Mouse (Mus musculus) WW6 (cell line): ENCODE measurements around the gene Prss16.

Experiments used
- DNase-seq: peaks from one replicate; pipeline ENCODE4 v3.0.0-alpha.2; 2013; ENCODE audit warnings: low read depth, low spot score

The Prss16 gene

GRCm38 (mm10) chr13:22007121-22007510 is 2.4 kb downstream of the Prss16 start:
- no peak for DNase-seq

GRCm38 (mm10) chr13:22006334-22007120 is 3.0 kb downstream of the Prss16 start:
- no peak for DNase-seq

- no peak for DNase-seq
Observed at GRCm38 (mm10) chr13:22005605-22006333, 3.8 kb downstream of the Prss16 start.

- no peak for DNase-seq
Observed at GRCm38 (mm10) chr13:22001823-22002222, 7.7 kb downstream of the Prss16 start.

- no peak for DNase-seq
Observed at GRCm38 (mm10) chr13:22001346-22001745, 8.2 kb downstream of the Prss16 start.

GRCm38 (mm10) chr13:21999147-21999546 is 10.4 kb downstream of the Prss16 start:
- DNase-seq: no peak

- DNase-seq: no peak
Observed at GRCm38 (mm10) chr13:21998412-21998811, 11.1 kb downstream of the Prss16 start.

- no peak for DNase-seq
Observed at GRCm38 (mm10) chr13:21997821-21998220, 11.7 kb downstream of the Prss16 start.

GRCm38 (mm10) chr13:21997201-21997820 is 12.2 kb downstream of the Prss16 start:
- no peak for DNase-seq

GRCm38 (mm10) chr13:21996840-21997185 is 12.7 kb downstream of the Prss16 start:
- no peak for DNase-seq

- DNase-seq: no peak
Observed at GRCm38 (mm10) chr13:21996101-21996839, 13.3 kb downstream of the Prss16 start.

- no peak for DNase-seq
Observed at GRCm38 (mm10) chr13:21995331-21995914, 14.1 kb downstream of the Prss16 start.

- no peak for DNase-seq
Observed at GRCm38 (mm10) chr13:21994896-21995295, 14.6 kb downstream of the Prss16 start.

GRCm38 (mm10) chr13:21993957-21994738 is 15.4 kb downstream of the Prss16 start:
- no peak for DNase-seq

GRCm38 (mm10) chr13:21992550-21992949 is 17.0 kb downstream of the Prss16 start:
- no peak for DNase-seq

GRCm38 (mm10) chr13:21984486-21984885 is 25.1 kb downstream of the Prss16 start:
- DNase-seq: no peak

GRCm38 (mm10) chr13:21981803-21982193 is 27.7 kb downstream of the Prss16 start:
- DNase-seq: no peak

GRCm38 (mm10) chr13:21980981-21981802 is 28.4 kb downstream of the Prss16 start, which contains the start of gene Pom121l2:
TSS of gene Pom121l2 (plus strand) at chr13:21981194.
- DNase-seq: no peak

GRCm38 (mm10) chr13:21974726-21975473 is 34.6 kb downstream of the Prss16 start:
- no peak for DNase-seq
